Mouse (Mus musculus): ENCODE measurements around the gene Mettl7a2. TPM values are rescaled to one million over a fixed set of nuclear protein-coding genes. Genes with fewer than 3 reads are reported as not detected.

Gene Mettl7a2
- total RNA-seq, 2 experiments from 2014 or later, result 0.22 TPM; not detected in 1

DNA sequence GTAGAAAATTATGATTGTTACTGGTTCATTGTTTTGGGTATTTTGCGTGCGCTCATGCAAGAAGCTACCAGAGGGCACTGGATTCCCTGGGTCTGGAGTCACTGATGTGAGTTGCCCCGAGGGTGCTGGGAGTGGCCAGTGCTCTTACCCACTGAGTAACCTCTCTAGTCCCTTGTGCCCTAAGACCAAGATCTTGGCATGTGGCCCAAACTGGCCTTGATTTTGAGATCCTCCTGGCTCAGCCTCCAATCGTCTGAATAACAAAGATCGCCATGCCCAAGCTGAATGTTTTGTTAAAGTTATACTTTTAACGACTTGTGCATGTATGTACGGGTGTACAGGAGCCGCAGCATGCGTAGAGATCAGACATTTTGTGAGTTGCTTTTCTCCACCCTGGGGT is 32.7 kb downstream of the Mettl7a2 start:
- DNase-seq (ENCODE audit: extremely low spot score in 1 of 2, low spot score in 2 of 2), result no peak
- intact Hi-C loops (cut with DNase I), result no loop called here

GRCm38 (mm10) chr15:100387544-100388223 is 34.7 kb downstream of the Mettl7a2 start:
- intact Hi-C loops (cut with DNase I), result no loop called here
- DNase-seq (ENCODE audit: extremely low spot score in 1 of 2, low spot score in 2 of 2), result no peak

DNA sequence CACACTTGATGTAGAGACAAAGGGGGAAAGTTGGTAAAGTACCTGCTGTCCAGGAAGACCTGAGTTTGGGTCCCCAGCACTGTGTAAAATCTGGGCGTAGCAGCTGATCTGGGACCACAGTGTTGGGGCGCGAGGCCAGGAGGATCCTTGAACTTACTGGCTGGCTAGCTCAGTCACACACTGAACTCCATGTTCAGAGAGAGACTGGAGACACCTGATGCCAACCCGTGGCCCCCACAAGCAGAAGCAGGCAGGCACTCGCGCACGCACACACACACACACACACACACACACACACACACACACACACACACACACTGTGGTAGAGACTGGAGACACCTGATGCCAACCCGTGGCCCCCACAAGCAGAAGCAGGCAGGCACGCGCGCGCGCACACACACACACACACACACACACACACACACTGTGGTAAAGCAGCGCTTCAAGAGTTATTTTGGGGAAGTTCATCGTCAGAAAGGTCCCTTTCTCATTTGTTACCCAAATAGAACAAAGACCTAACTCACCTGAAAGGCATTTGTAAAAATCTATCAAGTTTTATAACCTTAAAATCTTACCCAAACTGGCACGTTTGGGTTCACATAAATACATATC is 35.3 kb downstream of the Mettl7a2 start:
- intact Hi-C loops (cut with DNase I), result no loop called here
- DNase-seq (ENCODE audit: extremely low spot score in 1 of 2, low spot score in 2 of 2), result no peak

DNA sequence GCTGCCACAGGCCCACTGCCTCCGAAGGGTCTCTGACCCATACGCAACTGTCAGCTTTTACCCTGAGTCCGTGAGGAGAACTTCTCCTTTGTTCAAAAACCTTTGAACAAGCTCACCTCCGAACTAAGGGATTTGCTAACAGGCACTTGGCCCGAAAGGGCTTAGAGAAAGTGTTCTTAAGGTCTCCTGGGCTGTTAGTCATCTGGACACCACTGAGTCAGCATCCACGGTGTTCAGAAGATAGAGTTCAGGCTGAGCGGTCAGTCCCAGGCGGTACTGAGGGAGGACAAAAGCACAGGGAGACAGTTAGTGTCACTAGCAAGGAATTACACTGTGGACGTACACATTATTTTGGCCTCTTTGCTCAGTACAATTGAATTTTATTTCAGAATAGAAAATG is 35.9 kb downstream of the Mettl7a2 start:
- no peak for DNase-seq (ENCODE audit: extremely low spot score in 1 of 2, low spot score in 2 of 2)
- intact Hi-C loops (cut with DNase I), result no loop called here

DNA sequence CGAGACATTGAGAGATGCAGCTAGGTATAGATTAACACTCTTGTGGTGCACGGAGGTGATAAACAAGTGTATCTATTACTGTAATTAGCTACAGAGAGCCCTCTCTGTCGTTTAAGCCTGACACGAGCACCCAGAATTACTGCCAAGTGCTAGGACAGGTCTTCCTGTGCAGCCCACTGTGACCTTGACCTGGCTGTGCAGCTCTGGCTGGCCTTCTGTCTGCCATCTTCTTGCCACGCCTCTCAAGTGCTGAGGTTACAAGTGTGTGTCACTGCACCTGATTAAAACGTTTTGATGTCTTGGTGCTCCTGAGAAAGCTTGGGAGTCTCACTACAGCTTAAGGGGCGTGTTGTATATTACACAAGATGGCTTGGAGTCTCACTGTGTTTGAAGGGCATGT is 38.1 kb downstream of the Mettl7a2 start:
- no peak for DNase-seq (ENCODE audit: extremely low spot score in 1 of 2, low spot score in 2 of 2)
- intact Hi-C loops (cut with DNase I), result no loop called here

DNA sequence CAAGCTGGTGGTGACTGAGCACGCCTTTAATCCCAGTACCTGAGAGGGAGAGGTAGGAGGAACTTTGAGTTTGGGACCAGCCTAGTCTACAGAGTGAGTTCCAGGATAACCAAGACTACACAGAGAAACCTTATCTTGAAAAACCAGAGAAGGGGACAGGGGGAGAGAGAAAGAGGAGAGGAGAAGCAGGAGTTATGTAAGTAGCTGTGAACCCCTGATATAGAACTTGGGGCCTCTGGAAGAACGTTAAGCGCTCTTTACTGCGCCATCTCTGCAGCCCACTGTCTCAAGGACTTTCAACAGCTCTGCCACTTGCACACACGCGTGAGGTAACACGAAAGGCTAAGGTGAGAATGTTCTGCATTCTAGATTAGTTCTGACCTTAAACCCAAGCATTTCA is 38.6 kb downstream of the Mettl7a2 start:
- intact Hi-C loops (cut with DNase I), result no loop called here
- no peak for DNase-seq (ENCODE audit: extremely low spot score in 1 of 2, low spot score in 2 of 2)

GRCm38 (mm10) chr15:100393016-100393415 is 40.0 kb downstream of the Mettl7a2 start:
- no peak for DNase-seq (ENCODE audit: extremely low spot score in 1 of 2, low spot score in 2 of 2)
- intact Hi-C loops (cut with DNase I), result no loop called here

GRCm38 (mm10) chr15:100395561-100395960 is 42.6 kb downstream of the Mettl7a2 start:
- intact Hi-C loops (cut with DNase I), result no loop called here
- no peak for DNase-seq (ENCODE audit: extremely low spot score in 1 of 2, low spot score in 2 of 2)

- no peak for DNase-seq (ENCODE audit: extremely low spot score in 1 of 2, low spot score in 2 of 2)
- intact Hi-C loops (cut with DNase I), result no loop called here
These were observed 47.7 kb downstream of the Mettl7a2 start for GRCm38 (mm10) chr15:100400592-100401250.

DNA sequence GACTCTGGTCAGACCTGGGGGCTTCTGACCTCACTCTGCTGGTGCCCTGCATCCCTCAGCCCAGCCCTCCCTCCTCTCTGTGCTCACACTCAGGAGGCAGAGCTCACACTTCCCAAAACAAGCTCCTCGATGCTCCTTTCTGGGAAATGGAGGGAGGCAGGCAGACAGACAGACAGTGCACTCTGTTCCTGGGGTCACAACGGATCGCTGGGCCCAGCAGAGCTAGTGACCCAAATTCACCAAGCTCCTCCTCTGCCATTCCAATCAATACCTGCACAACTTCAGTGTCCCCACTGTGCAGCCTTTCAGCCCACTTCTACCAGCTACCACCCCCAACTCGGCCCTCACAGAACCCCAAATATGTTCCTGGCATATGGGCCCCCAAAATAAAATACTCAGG is 48.8 kb downstream of the Mettl7a2 start:
- no peak for DNase-seq (ENCODE audit: extremely low spot score in 1 of 2, low spot score in 2 of 2)
- intact Hi-C loops (cut with DNase I), result no loop called here

DNA sequence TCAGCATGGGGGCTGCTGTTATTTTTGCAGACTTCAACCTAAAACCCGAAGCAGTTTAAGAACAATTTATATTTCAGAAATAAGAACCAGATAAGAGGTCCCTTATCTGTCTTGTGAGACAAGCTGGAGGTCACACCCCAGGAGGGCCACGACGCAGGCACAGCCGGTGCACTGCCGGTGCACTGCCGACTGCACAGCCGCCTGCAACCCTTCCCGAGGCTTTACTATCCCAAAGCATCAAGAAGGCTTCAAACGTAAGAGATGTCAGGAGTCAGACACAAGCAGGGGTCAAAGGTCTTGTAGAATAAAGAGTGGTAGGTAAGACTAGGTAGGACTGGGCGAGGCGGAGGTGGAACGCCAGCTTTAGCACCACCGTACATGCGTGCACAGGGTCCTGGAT is 49.3 kb downstream of the Mettl7a2 start:
- intact Hi-C loops (cut with DNase I), result no loop called here
- no peak for DNase-seq (ENCODE audit: extremely low spot score in 1 of 2, low spot score in 2 of 2)

DNA sequence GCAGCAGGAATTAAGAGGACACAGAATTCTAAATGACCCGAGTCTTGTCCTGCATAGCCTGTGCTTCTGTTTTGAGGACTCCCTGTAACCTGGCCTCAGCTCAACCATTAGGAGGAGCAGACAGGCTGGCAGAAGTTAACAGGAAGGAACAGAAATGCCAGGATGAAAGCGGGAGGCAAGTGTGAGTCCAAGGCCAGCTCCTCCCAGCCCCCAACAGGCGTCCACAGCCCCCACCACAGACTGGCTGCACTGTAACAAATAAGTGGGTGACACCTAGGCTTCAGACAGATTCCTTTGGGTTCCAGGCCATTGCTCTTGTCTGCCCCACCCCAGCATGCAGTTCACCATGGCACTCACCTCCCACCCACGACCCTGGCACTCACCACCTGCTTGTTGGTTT is 49.8 kb downstream of the Mettl7a2 start:
- no peak for DNase-seq (ENCODE audit: extremely low spot score in 1 of 2, low spot score in 2 of 2)
- intact Hi-C loops (cut with DNase I), result no loop called here

GRCm38 (mm10) chr15:100403318-100404000 is 50.5 kb downstream of the Mettl7a2 start:
- DNase-seq (ENCODE audit: extremely low spot score in 1 of 2, low spot score in 2 of 2), result no peak
- intact Hi-C loops (cut with DNase I), result no loop called here

DNA sequence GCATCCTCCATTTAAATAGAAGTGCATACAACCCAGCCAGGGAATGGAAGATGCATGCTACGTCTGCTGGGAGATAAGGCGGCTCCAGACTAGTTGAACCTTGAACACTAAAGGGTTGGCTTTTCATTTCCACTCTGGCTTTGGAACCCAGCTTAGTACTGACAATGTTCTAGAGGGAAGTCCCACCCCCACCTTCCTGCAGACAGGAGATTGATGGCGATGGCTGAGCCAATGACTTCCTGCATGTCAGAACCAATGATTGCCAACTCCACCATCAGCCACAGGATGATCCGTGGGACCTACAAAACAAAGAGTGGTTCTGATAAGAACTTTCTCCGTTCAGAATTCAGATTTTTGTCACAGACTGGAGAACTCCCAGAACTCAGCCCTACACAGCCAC is 53.1 kb downstream of the Mettl7a2 start:
- intact Hi-C loops (cut with DNase I), result no loop called here
- DNase-seq (ENCODE audit: extremely low spot score in 1 of 2, low spot score in 2 of 2), result no peak

DNA sequence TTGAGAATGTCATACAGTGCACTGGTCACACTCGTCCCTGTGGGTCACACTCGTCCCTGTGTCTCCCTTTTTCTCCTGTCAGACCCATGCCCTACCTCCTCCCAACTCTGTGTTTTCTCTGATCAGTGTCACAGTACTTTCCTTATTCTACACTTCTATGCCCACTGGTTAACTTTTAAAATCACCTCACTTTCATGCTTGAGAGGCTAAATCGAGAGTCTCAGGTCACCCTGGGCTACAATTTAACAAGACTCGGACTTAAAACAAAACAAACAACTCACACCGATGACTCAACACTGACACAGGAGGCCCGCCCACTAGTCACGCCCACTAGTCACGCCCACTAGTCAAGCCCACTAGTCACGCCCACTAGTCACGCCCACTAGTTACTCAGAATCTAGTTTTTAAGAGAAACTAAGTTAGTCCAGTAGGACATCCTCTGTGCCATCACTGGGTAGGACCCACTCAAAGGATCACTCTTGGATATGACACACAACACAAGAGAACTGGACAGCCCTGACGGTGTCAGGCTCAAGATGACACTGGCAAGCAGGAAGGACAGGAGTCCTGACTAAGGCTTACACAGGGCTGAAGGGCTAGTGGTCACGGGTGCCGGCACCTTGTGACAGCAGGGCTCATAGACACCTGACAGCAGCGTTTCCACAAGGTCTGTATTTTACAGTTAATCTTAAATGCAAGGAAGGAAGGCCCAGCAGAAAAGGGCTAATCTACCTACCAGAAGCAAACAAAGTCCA is 58.1 kb downstream of the Mettl7a2 start:
- no peak for DNase-seq (ENCODE audit: extremely low spot score in 1 of 2, low spot score in 2 of 2)
- intact Hi-C loops (cut with DNase I), result no loop called here
